Mouse (Mus musculus): ENCODE measurements around the gene Tulp1.
A peak's percentile ranks its signal among the peaks of the same experiment; 100 is the strongest.

Gene Tulp1

DNA sequence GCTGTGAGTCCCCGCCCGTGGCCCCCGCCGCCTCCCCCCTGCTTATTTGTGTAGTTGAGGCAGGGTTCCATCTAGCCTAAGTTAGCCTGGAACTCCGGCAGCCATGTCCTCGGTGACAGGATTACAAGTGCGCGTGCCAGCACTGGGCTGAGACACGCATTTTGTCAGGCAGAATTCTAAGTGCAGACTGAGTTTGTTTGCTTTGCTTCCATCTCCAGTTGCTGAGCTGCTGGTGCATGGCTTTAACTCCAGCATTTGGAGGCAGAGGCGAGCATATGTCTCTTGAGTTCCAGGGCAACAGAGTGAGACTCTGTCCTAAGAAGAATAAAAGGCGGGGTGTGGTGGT is 51.2 kb downstream of the Tulp1 start:
- no peak for DNase-seq (ENCODE audit: low spot score)

DNA sequence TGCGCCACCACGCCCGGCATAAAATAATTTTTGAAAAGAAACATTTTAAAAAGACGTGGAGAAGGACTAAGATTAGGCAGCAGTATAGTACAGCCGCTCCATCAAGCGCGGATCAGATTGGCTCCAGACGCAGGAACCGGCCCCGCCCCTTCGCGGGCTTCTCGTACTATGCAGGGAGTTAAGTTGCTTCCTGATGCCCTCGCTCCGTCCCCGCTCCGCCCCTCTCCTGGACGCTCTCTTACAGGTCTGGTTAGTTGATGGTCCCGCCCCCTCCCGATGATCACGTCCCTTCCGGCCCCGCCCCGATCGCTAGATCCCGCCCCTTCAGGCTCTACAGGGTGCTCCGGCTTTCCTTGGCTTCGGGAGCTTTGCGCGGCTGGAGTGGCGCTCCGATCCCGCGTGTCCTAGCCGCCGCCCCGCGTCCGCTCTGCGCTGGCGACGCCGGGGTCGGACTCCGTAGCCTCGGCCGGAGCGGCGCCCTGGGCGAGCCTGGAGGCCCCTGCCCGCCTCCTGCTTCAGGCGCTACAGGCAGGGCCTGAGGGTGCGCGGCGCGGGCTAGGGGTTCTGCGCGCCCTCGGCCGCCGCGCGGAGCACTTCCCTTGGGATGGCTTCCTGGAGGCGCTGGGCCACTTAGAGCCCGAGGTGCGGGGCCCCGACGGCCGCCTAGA is 51.7 kb downstream of the Tulp1 start, which contains the start of gene Fance:
Fance (plus strand) TSS at position 308 of the 668 bp plus-strand sequence.
- DNase-seq (ENCODE audit: low spot score), result peak; percentile 80

DNA sequence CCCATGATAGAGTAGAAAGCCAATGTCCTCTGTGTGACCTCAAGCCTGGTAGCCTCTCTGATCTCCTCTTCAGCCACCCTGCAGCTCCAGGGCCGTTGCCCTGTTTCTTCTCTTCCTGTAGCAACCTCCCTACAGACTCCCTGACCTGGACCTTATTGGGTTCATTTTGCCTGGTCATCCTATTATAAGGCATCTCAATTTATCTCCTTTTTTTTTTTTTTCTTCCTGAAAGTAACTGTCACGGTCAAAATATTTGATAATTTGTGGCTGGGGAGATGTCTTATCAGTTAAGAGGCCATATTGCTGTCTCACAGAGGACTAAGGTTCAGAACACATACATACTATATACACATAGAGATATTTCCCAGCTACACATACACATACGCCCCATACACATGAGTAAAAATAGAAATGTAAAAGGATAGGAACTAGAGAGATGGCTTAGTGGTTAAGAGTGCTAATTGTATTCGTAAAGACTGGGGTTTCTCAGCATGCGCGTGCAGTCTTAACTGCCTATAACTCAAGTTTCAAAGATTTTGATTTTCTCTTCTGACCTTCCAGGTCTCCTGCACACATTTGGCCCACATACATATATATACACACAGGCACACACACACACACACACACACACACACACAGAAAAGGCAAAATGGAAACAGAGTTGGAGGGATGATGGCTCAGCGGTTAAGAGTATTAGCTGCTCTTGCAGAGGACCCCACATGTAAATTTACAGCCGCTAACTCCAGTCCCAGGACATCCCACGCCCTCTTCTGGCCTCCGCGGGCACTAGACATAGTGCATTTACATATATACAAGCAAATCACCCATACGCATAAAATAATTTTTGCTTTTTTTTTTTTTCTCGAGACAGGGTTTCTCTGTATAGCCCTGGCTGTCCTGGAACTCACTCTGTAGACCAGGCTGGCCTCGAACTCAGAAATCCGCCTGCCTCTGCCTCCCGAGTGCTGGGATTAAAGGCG is 52.5 kb downstream of the Tulp1 start:
- DNase-seq (ENCODE audit: low spot score), result no peak

DNA sequence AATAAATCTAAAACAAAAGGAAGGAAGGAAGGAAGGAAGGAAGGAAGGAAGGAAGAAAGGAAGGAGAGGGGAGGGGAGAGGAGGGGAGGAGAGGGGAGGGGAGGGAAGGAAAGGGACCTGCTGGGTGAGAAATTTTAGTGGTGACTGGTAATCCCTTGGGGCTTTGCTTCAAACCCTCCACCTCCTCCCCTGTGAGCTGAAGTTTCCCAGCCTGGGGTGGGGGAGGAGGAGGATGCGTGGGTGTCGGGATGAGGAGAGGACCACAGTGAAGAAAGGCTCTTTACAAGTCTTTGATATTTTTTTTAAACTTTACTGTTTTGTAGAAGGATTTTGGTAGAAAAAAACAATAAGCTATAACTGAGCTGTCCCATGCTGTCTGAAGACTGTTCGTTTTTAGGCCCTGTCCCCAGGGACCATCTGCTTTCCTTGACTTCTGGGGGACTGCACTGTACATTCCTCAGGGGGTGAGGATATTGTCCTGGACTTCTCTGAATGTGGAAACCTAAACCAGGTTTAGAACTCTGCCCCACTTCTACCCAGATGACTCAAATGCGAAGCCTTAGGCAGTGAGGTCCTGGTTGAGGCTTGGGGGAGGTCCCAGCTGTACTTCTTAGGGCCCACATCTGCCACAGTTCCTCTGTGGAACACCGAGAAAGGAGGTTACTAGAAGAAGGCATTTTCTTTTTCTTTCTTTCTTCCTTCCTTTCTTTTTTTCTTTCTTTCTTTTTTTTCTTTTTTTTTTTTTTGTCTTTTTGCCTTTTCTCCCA is 53.5 kb downstream of the Tulp1 start:
- DNase-seq (ENCODE audit: low spot score), result no peak

DNA sequence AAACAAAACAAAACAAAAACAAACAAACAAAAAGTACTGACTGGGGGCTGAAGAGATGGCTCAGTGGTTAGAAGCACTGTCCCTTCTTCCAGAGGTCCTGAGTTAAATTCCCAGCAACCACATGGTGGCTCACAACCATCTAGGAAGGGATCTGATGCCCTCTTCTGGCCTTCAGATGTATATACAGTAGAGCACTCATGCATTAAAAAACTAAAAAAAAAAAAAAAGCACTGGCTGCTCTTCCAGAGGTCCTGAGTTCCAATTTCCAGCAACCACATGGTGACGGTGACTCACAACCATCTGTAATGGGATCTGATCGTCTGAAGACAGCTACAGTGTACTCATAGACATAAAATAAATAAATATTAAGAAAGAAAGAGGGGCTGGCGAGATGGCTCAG is 54.2 kb downstream of the Tulp1 start:
- no peak for DNase-seq (ENCODE audit: low spot score)

DNA sequence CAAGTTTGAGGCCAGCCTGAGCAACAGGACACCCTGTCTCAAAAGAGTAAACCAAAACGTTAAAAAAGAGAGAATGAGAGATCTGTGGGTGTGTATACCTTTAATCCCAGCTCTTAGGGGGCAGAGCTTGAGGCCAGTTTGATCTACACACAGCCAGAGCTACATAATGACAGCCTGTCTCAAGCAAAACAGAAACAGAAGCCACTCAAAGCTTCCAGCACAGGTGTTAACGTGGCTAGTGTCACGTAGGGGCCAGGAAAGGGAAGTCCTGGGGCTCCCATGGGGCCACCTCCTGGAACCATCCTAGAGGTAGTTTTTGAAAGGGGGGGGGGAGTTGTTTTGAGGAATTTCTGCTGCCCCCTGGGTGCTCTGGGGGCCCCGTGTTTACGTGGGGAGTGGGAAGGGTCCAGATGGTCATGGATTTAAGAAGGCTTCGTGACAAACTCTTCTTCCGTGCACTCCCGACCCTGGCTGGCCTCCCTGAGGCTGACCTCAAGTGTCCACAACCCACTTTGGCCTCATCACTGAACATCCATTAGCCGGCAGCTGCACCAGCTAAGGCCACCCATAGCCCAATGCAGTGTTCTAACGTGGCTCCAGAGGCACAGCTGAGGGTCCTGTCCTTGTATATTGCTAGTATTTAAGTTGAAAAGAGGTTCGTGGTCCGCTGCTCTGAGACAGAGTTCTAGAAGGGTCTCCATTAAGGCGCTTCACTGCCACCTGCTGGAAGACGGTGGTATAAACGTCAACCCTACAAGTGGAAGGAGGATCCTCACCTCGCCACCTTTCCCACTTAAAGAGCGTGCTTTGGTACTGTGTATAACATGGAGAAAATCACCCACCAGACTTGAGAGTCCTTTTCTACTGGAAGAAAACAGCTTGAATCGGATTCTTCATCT is 56.5 kb downstream of the Tulp1 start:
- DNase-seq (ENCODE audit: low spot score), result peak; percentile 92

DNA sequence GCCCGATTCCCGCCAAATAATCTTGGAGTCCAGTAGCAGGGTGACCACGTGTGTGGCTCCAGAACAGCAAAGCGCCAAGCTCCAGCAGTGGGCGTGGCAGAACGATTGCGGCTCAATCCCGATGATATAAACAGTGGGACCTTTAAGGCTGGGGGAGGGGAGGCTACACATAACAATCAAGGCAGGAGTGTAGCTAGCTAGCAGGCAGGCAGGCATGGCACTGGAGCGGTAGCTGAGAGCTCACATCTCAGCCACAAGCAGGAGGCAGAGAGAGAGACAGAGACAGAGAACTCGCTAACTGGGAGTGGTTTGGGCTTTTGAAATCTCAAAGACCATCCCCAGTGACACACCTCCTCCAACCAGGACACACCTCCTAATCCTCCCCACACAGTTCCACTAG is 59.9 kb downstream of the Tulp1 start:
- no peak for DNase-seq (ENCODE audit: low spot score)
